Mouse (Mus musculus): ENCODE data around the gene Tead1. TPM values are rescaled to one million over a fixed set of nuclear protein-coding genes. Genes with fewer than 3 reads are reported as not detected.

Tead1 gene
- polyA plus RNA-seq, 1 experiment from 2014 or later = 6.0 TPM

DNA sequence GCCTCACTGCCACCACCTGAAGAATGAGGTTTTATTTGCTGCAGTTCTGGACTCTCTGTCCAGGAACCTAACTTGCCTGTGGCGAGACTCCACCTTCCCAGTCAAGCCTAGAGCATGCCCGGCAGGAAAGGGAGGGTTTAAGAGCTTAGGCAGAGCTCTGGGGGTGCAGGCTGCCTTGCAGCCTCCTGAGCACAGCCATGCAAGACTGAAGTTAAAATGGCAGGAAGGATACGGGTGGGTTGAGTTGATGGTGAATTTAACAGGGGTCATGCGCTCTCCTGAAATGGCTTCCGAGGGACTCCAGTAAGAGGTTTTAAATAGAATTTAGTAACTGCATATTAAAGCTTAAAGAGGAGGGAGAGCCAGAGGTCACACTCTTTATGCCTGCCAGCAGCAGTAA lies 213.5 kb downstream of the Tead1 start:
- peaks cover 28% of the 10 kb centered on the region; the same call in 1 of the 2 replicates for H3K36me3 ChIP-seq (ENCODE audit: control insufficient read depth, insufficient read depth, low read length)
- no peaks in the 10 kb centered on the region for H3K9me3 ChIP-seq (replicated peaks; ENCODE audit: control insufficient read depth, low read length)
- ATAC-seq (no peak), DNase-seq (ENCODE audit: low spot score) (no peak)
- no peak overlapping the region for H3K9ac ChIP-seq (ENCODE audit: low read length)
- no peaks in the 10 kb centered on the region for H3K4me1 ChIP-seq (ENCODE audit: control insufficient read depth, insufficient read depth, low read length)
- no peak overlapping the region for H3K4me3 ChIP-seq (ENCODE audit: low read depth, low read length)
- H3K27me3 ChIP-seq (replicated peaks; ENCODE audit: control insufficient read depth, insufficient read depth, low read length) = no peaks in the 10 kb centered on the region
- H3K27ac ChIP-seq (ENCODE audit: low read depth, low read length) = no peak overlapping the region
- WGBS = 67% methylated on average over 5 of the region's 5 CpGs
- no peak overlapping the region for H3K4me2 ChIP-seq (ENCODE audit: low read length)

DNA sequence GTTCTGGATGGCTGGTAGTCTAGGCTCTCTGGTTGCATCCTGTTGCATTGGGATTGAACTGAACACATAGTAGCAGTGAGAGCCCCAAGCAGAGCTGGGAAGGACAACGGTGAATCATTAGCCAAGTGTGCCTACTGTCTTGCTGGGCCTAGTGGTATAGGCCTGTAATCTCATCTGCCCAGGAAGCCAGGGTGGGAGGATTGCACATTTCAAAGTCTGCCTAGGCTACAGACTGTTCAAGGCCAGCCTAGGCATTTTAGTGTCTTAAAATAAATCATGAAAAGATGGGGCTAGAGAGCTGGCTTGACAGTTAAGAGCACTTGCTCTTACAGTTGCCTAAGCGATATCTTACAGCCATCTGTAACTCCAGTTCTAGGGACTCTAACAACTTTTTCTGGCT lies 217.2 kb downstream of the Tead1 start:
- Histone ChIP-seq H3K27ac (ENCODE audit: low read depth, low read length) (no peak overlapping the region), H3K27me3 (replicated peaks; ENCODE audit: control insufficient read depth, insufficient read depth, low read length) (no peaks in the 10 kb centered on the region), H3K4me1 (ENCODE audit: control insufficient read depth, insufficient read depth, low read length) (no peaks in the 10 kb centered on the region), H3K9me3 (replicated peaks; ENCODE audit: control insufficient read depth, low read length) (no peaks in the 10 kb centered on the region), H3K4me2 (ENCODE audit: low read length) (no peak overlapping the region), H3K9ac (ENCODE audit: low read length) (no peak overlapping the region), H3K4me3 (ENCODE audit: low read depth, low read length) (no peak overlapping the region), H3K36me3 (ENCODE audit: control insufficient read depth, insufficient read depth, low read length) (peaks cover 31% of the 10 kb centered on the region; the same call in 1 of the 2 replicates)
- ATAC-seq (no peak), DNase-seq (ENCODE audit: low spot score) (no peak)
- WGBS = 97% methylated on average over 2 of the region's 2 CpGs

GRCm38 (mm10) chr7:112901710-112902109 lies 222.6 kb downstream of the Tead1 start:
- Histone ChIP-seq H3K27ac (ENCODE audit: low read depth, low read length) (no peak overlapping the region), H3K4me1 (ENCODE audit: control insufficient read depth, insufficient read depth, low read length) (no peaks in the 10 kb centered on the region; the same call in 1 of the 2 replicates), H3K4me2 (ENCODE audit: low read length) (no peak overlapping the region), H3K36me3 (ENCODE audit: control insufficient read depth, insufficient read depth, low read length) (peaks cover 9% of the 10 kb centered on the region; the same call in 1 of the 2 replicates), H3K27me3 (replicated peaks; ENCODE audit: control insufficient read depth, insufficient read depth, low read length) (no peaks in the 10 kb centered on the region), H3K9me3 (replicated peaks; ENCODE audit: control insufficient read depth, low read length) (no peaks in the 10 kb centered on the region), H3K4me3 (ENCODE audit: low read depth, low read length) (no peak overlapping the region), H3K9ac (ENCODE audit: low read length) (no peak overlapping the region)
- ATAC-seq (no peak), DNase-seq (ENCODE audit: low spot score) (no peak)
- 97% methylated on average over 7 of the region's 7 CpGs for WGBS

DNA sequence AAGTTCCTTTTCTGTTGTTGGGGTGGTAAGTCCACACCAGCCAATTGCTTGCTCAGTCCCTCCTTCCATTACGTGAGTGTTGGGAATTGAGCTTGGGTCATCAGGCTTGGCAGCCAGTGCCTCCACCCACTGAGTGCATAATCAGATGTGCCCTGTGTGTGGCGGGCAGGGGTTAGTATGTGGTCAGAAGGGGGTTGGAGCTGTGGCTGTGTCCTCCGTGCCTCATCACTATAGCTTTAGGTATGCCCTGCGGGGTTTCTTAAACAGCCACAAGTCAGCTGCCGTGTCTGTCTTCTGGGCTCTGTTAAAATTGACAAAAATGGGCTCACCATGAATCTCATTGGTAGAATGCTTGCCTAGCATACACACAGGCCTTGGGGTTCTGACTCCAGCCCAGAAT lies 227.7 kb downstream of the Tead1 start:
- peaks cover 4% of the 10 kb centered on the region; the same call in 1 of the 2 replicates for H3K36me3 ChIP-seq (ENCODE audit: control insufficient read depth, insufficient read depth, low read length)
- WGBS = 89% methylated on average over 5 of the region's 5 CpGs
- H3K27ac ChIP-seq (ENCODE audit: low read depth, low read length) = no peak overlapping the region
- no peaks in the 10 kb centered on the region for H3K9me3 ChIP-seq (replicated peaks; ENCODE audit: control insufficient read depth, low read length)
- no peak overlapping the region for H3K4me2 ChIP-seq (ENCODE audit: low read length)
- H3K4me1 ChIP-seq (ENCODE audit: control insufficient read depth, insufficient read depth, low read length) = no peaks in the 10 kb centered on the region; the same call in 1 of the 2 replicates
- H3K9ac ChIP-seq (ENCODE audit: low read length) = no peak overlapping the region
- H3K4me3 ChIP-seq (ENCODE audit: low read depth, low read length) = no peak overlapping the region
- no peaks in the 10 kb centered on the region for H3K27me3 ChIP-seq (replicated peaks; ENCODE audit: control insufficient read depth, insufficient read depth, low read length)
- DNase-seq (ENCODE audit: low spot score) (no peak), ATAC-seq (no peak)

- no peaks in the 10 kb centered on the region for H3K27me3 ChIP-seq (replicated peaks; ENCODE audit: control insufficient read depth, insufficient read depth, low read length)
- H3K36me3 ChIP-seq (ENCODE audit: control insufficient read depth, insufficient read depth, low read length) = peaks cover 4% of the 10 kb centered on the region; the same call in 1 of the 2 replicates
- WGBS = 87% methylated on average over 2 of the region's 2 CpGs
- no peak overlapping the region for H3K4me2 ChIP-seq (ENCODE audit: low read length)
- no peak overlapping the region for H3K27ac ChIP-seq (ENCODE audit: low read depth, low read length)
- ATAC-seq (no peak), DNase-seq (ENCODE audit: low spot score) (no peak)
- H3K4me1 ChIP-seq (ENCODE audit: control insufficient read depth, insufficient read depth, low read length) = no peaks in the 10 kb centered on the region; the same call in 1 of the 2 replicates
- no peak overlapping the region for H3K4me3 ChIP-seq (ENCODE audit: low read depth, low read length)
- H3K9ac ChIP-seq (ENCODE audit: low read length) = no peak overlapping the region
- H3K9me3 ChIP-seq (replicated peaks; ENCODE audit: control insufficient read depth, low read length) = no peaks in the 10 kb centered on the region
Observed at GRCm38 (mm10) chr7:112907468-112907867, 228.3 kb downstream of the Tead1 start.

GRCm38 (mm10) chr7:112909164-112909563 lies 230.0 kb downstream of the Tead1 start:
- H3K4me1 ChIP-seq (ENCODE audit: control insufficient read depth, insufficient read depth, low read length) = no peaks in the 10 kb centered on the region
- DNase-seq (ENCODE audit: low spot score) (no peak), ATAC-seq (no peak)
- H3K9ac ChIP-seq (ENCODE audit: low read length) = no peak overlapping the region
- 91% methylated on average over 10 of the region's 10 CpGs for WGBS
- H3K27me3 ChIP-seq (replicated peaks; ENCODE audit: control insufficient read depth, insufficient read depth, low read length) = no peaks in the 10 kb centered on the region
- no peak overlapping the region for H3K27ac ChIP-seq (ENCODE audit: low read depth, low read length)
- no peaks in the 10 kb centered on the region for H3K9me3 ChIP-seq (replicated peaks; ENCODE audit: control insufficient read depth, low read length)
- no peak overlapping the region for H3K4me2 ChIP-seq (ENCODE audit: low read length)
- no peak overlapping the region for H3K4me3 ChIP-seq (ENCODE audit: low read depth, low read length)
- peaks cover 4% of the 10 kb centered on the region; the same call in 1 of the 2 replicates for H3K36me3 ChIP-seq (ENCODE audit: control insufficient read depth, insufficient read depth, low read length)

- Histone ChIP-seq H3K4me3 (ENCODE audit: low read depth, low read length) (no peak overlapping the region), H3K4me1 (ENCODE audit: control insufficient read depth, insufficient read depth, low read length) (no peaks in the 10 kb centered on the region; the same call in 1 of the 2 replicates), H3K9me3 (replicated peaks; ENCODE audit: control insufficient read depth, low read length) (no peaks in the 10 kb centered on the region), H3K9ac (ENCODE audit: low read length) (no peak overlapping the region), H3K27me3 (replicated peaks; ENCODE audit: control insufficient read depth, insufficient read depth, low read length) (no peaks in the 10 kb centered on the region), H3K36me3 (ENCODE audit: control insufficient read depth, insufficient read depth, low read length) (no peaks in the 10 kb centered on the region), H3K4me2 (ENCODE audit: low read length) (no peak overlapping the region), H3K27ac (ENCODE audit: low read depth, low read length) (no peak overlapping the region)
- ATAC-seq (no peak), DNase-seq (ENCODE audit: low spot score) (no peak)
- WGBS = 81% methylated on average over 3 of the region's 3 CpGs
Observed at GRCm38 (mm10) chr7:112912969-112913368, 233.9 kb downstream of the Tead1 start.

GRCm38 (mm10) chr7:112915571-112915970 lies 236.5 kb downstream of the Tead1 start:
- Histone ChIP-seq H3K4me2 (ENCODE audit: low read length) (no peak overlapping the region), H3K9ac (ENCODE audit: low read length) (no peak overlapping the region), H3K27ac (ENCODE audit: low read depth, low read length) (no peak overlapping the region), H3K36me3 (ENCODE audit: control insufficient read depth, insufficient read depth, low read length) (no peaks in the 10 kb centered on the region), H3K9me3 (replicated peaks; ENCODE audit: control insufficient read depth, low read length) (no peaks in the 10 kb centered on the region), H3K4me1 (ENCODE audit: control insufficient read depth, insufficient read depth, low read length) (peaks cover 3% of the 10 kb centered on the region; the same call in 1 of the 2 replicates), H3K4me3 (ENCODE audit: low read depth, low read length) (no peak overlapping the region), H3K27me3 (replicated peaks; ENCODE audit: control insufficient read depth, insufficient read depth, low read length) (0 out of 2 replicates have a peak, but pooled peaks cover 3% of the 10 kb centered on the region)
- ATAC-seq (no peak), DNase-seq (ENCODE audit: low spot score) (no peak)
- 80% methylated on average over 4 of the region's 4 CpGs for WGBS

DNA sequence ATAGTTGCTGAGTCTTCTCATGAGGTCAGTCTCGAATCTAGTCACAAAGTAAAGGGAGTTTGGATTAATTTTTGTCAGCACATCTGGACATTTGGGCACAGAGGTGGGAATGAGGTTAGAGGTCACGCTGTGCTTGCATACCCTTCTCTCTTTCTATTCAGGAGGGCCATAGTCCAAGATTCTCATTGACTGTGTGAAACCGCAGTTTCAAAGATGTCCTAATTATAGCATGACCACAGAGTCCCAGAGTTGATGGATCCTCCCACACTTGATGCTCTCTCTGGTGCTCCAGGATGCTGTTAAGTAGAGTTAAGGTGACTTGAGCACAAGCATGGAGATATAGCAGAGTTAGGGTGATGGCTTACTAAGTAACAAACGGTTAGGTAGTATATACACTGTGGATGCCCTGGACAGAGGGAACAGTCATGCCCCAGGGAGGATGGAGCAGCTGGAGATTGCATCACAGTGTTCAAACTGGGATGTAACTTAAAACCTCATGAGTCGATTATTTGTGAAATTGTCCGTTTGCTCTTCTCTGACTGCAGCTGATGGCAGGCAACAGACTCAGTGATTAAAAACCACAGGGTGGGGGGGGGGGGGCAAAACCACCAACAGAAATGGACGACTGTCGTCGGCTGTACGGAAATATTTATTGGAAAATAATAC lies 238.6 kb downstream of the Tead1 start:
- Histone ChIP-seq H3K4me1 (ENCODE audit: control insufficient read depth, insufficient read depth, low read length) (peaks cover 3% of the 10 kb centered on the region), H3K9me3 (replicated peaks; ENCODE audit: control insufficient read depth, low read length) (no peaks in the 10 kb centered on the region), H3K27ac (ENCODE audit: low read depth, low read length) (no peak overlapping the region), H3K36me3 (ENCODE audit: control insufficient read depth, insufficient read depth, low read length) (no peaks in the 10 kb centered on the region), H3K4me3 (ENCODE audit: low read depth, low read length) (no peak overlapping the region), H3K9ac (ENCODE audit: low read length) (no peak overlapping the region), H3K27me3 (replicated peaks; ENCODE audit: control insufficient read depth, insufficient read depth, low read length) (0 out of 2 replicates have a peak, but pooled peaks cover 3% of the 10 kb centered on the region), H3K4me2 (ENCODE audit: low read length) (no peak overlapping the region)
- DNase-seq (ENCODE audit: low spot score) (no peak), ATAC-seq (no peak)
- 67% methylated on average over 10 of the region's 10 CpGs for WGBS

Data from forebrain, embryonic 14.5 days (tissue).